Mouse (Mus musculus) E14TG2a.4 (cell line): ENCODE measurements around the gene Lefty2.
"Not testable (repeated sequence)": the region's sequence is repeated elsewhere in the genome, so short reads cannot be mapped to it uniquely, and the experiment has no call there.

Source experiments
- H3K27me3 ChIP-seq: 2 replicates; pipeline ENCODE4 v1.6.1; 2014; ENCODE audit warnings: low read length, control low read depth; ENCODE audit not compliant: insufficient read depth
- H3K36me3 ChIP-seq: 2 replicates; pipeline ENCODE4 v1.6.1; 2014; ENCODE audit warnings: low read length, control low read depth; ENCODE audit not compliant: insufficient read depth
- H3K4me1 ChIP-seq: replicated peaks from 2 replicates; pipeline ENCODE4 v1.6.1; 2014; ENCODE audit warnings: low read depth, low read length, control low read depth
- H3K4me3 ChIP-seq: replicated peaks from 2 replicates; pipeline ENCODE4 v1.5.1; 2014; ENCODE audit warnings: mild to moderate bottlenecking, low read length
- H3K9me3 ChIP-seq: 2 replicates; pipeline ENCODE4 v1.6.1; 2014; ENCODE audit warnings: low read length, control low read depth
- CTCF ChIP-seq: conservative IDR thresholded peaks from 2 replicates; pipeline ENCODE4 v1.5.1; 2014; ENCODE audit warnings: low read length
- NANOG ChIP-seq: IDR thresholded peaks from 2 replicates; pipeline ENCODE4 v1.6.1; 2014; ENCODE audit warnings: borderline replicate concordance, low read length, mixed read lengths
- POU5F1 ChIP-seq: IDR thresholded peaks from 2 replicates; pipeline ENCODE4 v1.6.1; 2014; ENCODE audit warnings: low read length, borderline replicate concordance

Gene Lefty2

GRCm38 (mm10) chr1:180888556-180889042 is 4.3 kb upstream of the Lefty2 start:
- Histone ChIP-seq H3K9me3 (no peaks in the 10 kb centered on the region), H3K36me3 (peaks cover 12% of the 10 kb centered on the region), H3K4me3 (peak overlapping the region; percentile 70), H3K4me1 (peaks cover 87% of the 10 kb centered on the region), H3K27me3 (no peaks in the 10 kb centered on the region; the same call in 1 of the 2 replicates)
- no peak for TF ChIP-seq CTCF
- TF ChIP-seq POU5F1: peak; percentile 96
- TF ChIP-seq NANOG: peak; percentile 68

GRCm38 (mm10) chr1:180889172-180889571 is 3.7 kb upstream of the Lefty2 start:
- TF ChIP-seq NANOG (no peak), POU5F1 (no peak), CTCF (no peak)
- Histone ChIP-seq H3K27me3 (no peaks in the 10 kb centered on the region; the same call in 1 of the 2 replicates), H3K4me1 (peaks cover 84% of the 10 kb centered on the region), H3K4me3 (peak overlapping the region; percentile 64), H3K36me3 (peaks cover 12% of the 10 kb centered on the region), H3K9me3 (no peaks in the 10 kb centered on the region)

- H3K27me3 ChIP-seq: no peaks in the 10 kb centered on the region; the same call in 1 of the 2 replicates
- H3K9me3 ChIP-seq: no peaks in the 10 kb centered on the region
- peaks cover 12% of the 10 kb centered on the region for H3K36me3 ChIP-seq
- H3K4me1 ChIP-seq: peaks cover 79% of the 10 kb centered on the region
- TF ChIP-seq NANOG (no peak), CTCF (peak; percentile 55)
- peak overlapping the region; percentile 64 for H3K4me3 ChIP-seq
Measured at GRCm38 (mm10) chr1:180889841-180890240, 3.1 kb upstream of the Lefty2 start.

GRCm38 (mm10) chr1:180894088-180894987 is 1.4 kb downstream of the Lefty2 start:
- peak overlapping the region; percentile 81 for H3K4me3 ChIP-seq
- not testable (repeated sequence) for H3K27me3 ChIP-seq, H3K9me3 ChIP-seq
- peaks cover 69% of the 10 kb centered on the region for H3K4me1 ChIP-seq
- H3K36me3 ChIP-seq: peaks cover 55% of the 10 kb centered on the region

GRCm38 (mm10) chr1:180901107-180901506 is 8.2 kb downstream of the Lefty2 start:
- TF ChIP-seq POU5F1: no peak
- no peak for TF ChIP-seq NANOG
- TF ChIP-seq CTCF: peak; percentile 84
- Histone ChIP-seq H3K9me3 (no peaks in the 10 kb centered on the region), H3K27me3 (no peaks in the 10 kb centered on the region), H3K4me1 (peaks cover 66% of the 10 kb centered on the region), H3K36me3 (peaks cover 46% of the 10 kb centered on the region), H3K4me3 (no peak overlapping the region)

GRCm38 (mm10) chr1:180902915-180903314 is 10.0 kb downstream of the Lefty2 start:
- Histone ChIP-seq H3K36me3 (peaks cover 46% of the 10 kb centered on the region), H3K27me3 (no peaks in the 10 kb centered on the region), H3K4me3 (peak overlapping the region; percentile 94), H3K9me3 (no peaks in the 10 kb centered on the region), H3K4me1 (peaks cover 70% of the 10 kb centered on the region)
- TF ChIP-seq POU5F1 (no peak), CTCF (no peak), NANOG (no peak)

GRCm38 (mm10) chr1:180903666-180904038 is 10.7 kb downstream of the Lefty2 start:
- Histone ChIP-seq H3K27me3 (no peaks in the 10 kb centered on the region), H3K4me1 (peaks cover 78% of the 10 kb centered on the region), H3K4me3 (peak overlapping the region; percentile 94), H3K9me3 (no peaks in the 10 kb centered on the region), H3K36me3 (peaks cover 46% of the 10 kb centered on the region)
- TF ChIP-seq CTCF: no peak
- TF ChIP-seq NANOG: no peak
- no peak for TF ChIP-seq POU5F1

GRCm38 (mm10) chr1:180904039-180904814 is 11.3 kb downstream of the Lefty2 start, which contains the start of gene Pycr2:
Pycr2 (plus strand) TSS chr1:180904293.
- H3K27me3 ChIP-seq: no peaks in the 10 kb centered on the region
- TF ChIP-seq CTCF (no peak), POU5F1 (no peak), NANOG (no peak)
- peak within 1 kb of the TSS; percentile 94 for H3K4me3 ChIP-seq
- H3K9me3 ChIP-seq: no peaks in the 10 kb centered on the region
- peaks cover 83% of the 10 kb centered on the region for H3K4me1 ChIP-seq
- H3K36me3 ChIP-seq: peaks cover 46% of the 10 kb centered on the region

GRCm38 (mm10) chr1:180904815-180905080 is 11.8 kb downstream of the Lefty2 start:
- Histone ChIP-seq H3K36me3 (peaks cover 43% of the 10 kb centered on the region), H3K4me3 (peak overlapping the region; percentile 94), H3K4me1 (peaks cover 84% of the 10 kb centered on the region), H3K9me3 (no peaks in the 10 kb centered on the region), H3K27me3 (no peaks in the 10 kb centered on the region)
- TF ChIP-seq POU5F1: no peak
- TF ChIP-seq CTCF: no peak
- TF ChIP-seq NANOG: no peak
